Mouse (Mus musculus): ENCODE results near the gene Btn2a2. TPM values are rescaled to one million over a fixed set of nuclear protein-coding genes. Genes with fewer than 3 reads are reported as not detected.

The Btn2a2 gene
- total RNA-seq (2014; fragmentation: Nextera tagmentation) (not detected in 2 replicates), total RNA-seq (2017) (not detected in 2 replicates)

DNA sequence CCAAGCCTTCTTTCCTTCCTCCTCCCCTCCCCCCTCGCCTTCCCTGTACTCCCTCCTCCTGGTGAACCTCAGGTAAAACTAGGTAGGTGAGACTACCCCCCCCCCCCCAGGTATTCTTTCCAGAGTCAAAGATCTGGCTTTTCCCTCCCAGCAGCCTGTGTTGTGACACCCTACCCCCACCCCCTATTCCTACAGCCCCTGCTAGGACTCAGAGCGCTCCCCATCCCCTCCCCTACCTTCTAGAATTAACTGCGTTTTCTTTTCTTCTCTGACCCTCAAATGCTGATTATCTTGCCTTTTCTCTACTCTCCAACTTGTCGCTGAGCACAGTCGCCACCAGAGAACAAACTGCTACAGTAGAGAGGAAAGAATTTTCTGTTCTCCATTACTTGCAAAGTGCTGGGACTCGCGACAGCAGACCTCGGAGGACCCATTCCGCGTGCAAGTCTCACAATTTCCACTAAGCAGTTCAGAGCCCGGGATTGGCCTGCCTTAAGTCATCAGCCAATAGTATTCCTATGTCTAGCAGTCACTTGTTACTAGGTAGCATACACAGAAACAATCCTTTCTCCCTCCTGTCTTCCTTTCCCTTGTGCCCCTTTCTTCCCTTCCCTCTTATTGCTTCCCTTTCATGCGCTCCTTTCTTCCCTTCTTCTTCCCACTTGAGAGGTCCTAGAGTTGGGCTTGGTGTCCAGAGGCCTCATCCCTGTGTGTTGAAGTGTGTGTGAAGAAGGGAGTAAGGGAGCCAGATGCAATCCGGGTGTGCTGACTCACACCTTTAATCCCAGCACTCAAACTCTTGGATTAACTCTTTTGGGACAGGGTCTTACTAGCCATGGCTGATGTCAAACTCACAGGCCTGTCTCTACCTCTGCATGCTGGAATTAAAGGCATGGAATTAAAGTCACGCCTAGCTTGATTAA is at the start of gene Btn2a2:
Gene Btn2a2 (minus strand): TSS at position 458 of the 923 bp plus-strand sequence.
- ATAC-seq (replicated peaks; ENCODE audit: low FRiP score, low TSS enrichment, poor library complexity, severe bottlenecking) = peak; percentile 96

GRCm38 (mm10) chr13:23538249-23538648 is 49.6 kb upstream of the Btn2a2 start:
- ATAC-seq (replicated peaks; ENCODE audit: low FRiP score, low TSS enrichment, poor library complexity, severe bottlenecking) = no peak

GRCm38 (mm10) chr13:23537006-23537710 is 48.5 kb upstream of the Btn2a2 start:
- no peak for ATAC-seq (replicated peaks; ENCODE audit: low FRiP score, low TSS enrichment, poor library complexity, severe bottlenecking)

DNA sequence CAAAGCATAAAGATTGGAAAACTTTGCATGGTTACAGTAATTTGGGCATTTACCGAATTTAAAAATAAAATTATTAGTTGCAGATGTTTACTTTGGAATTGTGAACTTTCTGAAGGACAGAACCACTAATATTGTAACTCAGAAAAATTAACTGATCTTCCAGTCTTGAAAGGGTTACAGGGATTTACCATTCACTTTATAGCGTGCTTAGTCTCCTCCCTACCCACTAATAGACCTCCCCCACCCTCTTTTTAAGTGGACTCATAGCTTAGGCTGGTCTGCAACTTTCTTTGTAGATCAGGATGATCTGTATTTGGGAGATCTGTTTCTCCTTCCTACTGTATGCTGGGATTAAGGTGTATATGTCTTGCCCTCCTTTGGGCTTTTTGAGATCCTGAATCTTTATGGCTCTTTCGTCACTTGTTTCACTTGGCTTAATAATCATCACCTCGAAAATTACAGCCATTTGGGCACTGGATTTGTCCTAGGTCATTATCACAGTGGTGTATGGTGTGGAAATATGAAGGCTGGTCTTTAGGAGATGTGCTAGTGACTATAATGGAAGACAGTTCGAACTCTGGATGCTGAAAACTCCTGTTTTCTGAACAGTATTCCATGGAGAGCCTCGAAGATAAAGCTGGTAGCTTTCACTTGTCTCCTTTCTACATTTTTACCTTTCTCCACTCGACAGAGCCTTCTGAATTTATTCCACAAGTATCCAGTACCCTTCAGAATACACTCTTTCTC is 47.6 kb upstream of the Btn2a2 start:
- ATAC-seq (replicated peaks; ENCODE audit: low FRiP score, low TSS enrichment, poor library complexity, severe bottlenecking) = no peak

DNA sequence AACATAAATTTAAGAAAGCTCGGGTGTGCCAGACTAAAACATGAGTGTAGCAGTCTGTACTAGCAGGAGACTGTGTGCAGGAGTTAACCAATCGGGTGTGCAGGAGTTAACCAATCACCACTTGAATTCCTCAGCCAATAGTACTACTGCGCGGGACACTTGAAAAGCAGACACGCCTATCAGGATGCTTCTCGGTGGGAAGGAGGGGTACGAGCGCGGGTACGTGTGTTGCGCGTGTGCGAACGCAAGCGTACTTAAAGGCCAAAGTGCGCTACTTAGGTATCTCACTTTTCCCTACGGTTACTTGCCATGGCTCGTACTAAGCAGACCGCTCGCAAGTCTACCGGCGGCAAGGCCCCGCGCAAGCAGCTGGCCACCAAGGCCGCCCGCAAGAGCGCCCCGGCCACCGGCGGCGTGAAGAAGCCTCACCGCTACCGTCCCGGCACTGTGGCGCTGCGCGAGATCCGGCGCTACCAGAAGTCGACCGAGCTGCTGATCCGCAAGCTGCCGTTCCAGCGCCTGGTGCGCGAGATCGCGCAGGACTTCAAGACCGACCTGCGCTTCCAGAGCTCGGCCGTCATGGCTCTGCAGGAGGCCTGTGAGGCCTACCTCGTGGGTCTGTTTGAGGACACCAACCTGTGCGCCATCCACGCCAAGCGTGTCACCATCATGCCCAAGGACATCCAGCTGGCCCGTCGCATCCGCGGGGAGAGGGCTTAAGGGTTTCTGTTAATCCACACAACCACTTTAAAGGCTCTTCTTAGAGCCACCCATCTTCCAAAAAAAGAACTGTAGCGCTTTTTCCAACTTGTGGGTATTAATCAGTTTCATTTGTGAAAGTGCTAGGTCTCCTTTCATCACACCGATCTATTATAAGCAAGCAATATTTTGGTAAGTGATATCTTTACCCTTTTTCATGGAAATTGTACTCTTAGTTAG is 46.7 kb upstream of the Btn2a2 start, which contains the start of gene Hist1h3g:
Gene Hist1h3g (plus strand): TSS at position 286 of the 939 bp plus-strand sequence.
- peak; percentile 74 for ATAC-seq (replicated peaks; ENCODE audit: low FRiP score, low TSS enrichment, poor library complexity, severe bottlenecking)

- ATAC-seq (replicated peaks; ENCODE audit: low FRiP score, low TSS enrichment, poor library complexity, severe bottlenecking) = peak; percentile 9; the same call in 1 of the 2 replicates
These were observed 45.9 kb upstream of the Btn2a2 start for GRCm38 (mm10) chr13:23534368-23535131.

GRCm38 (mm10) chr13:23533560-23534367 is 45.1 kb upstream of the Btn2a2 start, which contains the start of gene Hist1h2af:
Gene Hist1h2af, plus strand, starts transcription at chr13:23533906.
- peak; percentile 39 for ATAC-seq (replicated peaks; ENCODE audit: low FRiP score, low TSS enrichment, poor library complexity, severe bottlenecking)

- ATAC-seq (replicated peaks; ENCODE audit: low FRiP score, low TSS enrichment, poor library complexity, severe bottlenecking) = no peak
These were observed 43.8 kb upstream of the Btn2a2 start for GRCm38 (mm10) chr13:23532262-23533075.

DNA sequence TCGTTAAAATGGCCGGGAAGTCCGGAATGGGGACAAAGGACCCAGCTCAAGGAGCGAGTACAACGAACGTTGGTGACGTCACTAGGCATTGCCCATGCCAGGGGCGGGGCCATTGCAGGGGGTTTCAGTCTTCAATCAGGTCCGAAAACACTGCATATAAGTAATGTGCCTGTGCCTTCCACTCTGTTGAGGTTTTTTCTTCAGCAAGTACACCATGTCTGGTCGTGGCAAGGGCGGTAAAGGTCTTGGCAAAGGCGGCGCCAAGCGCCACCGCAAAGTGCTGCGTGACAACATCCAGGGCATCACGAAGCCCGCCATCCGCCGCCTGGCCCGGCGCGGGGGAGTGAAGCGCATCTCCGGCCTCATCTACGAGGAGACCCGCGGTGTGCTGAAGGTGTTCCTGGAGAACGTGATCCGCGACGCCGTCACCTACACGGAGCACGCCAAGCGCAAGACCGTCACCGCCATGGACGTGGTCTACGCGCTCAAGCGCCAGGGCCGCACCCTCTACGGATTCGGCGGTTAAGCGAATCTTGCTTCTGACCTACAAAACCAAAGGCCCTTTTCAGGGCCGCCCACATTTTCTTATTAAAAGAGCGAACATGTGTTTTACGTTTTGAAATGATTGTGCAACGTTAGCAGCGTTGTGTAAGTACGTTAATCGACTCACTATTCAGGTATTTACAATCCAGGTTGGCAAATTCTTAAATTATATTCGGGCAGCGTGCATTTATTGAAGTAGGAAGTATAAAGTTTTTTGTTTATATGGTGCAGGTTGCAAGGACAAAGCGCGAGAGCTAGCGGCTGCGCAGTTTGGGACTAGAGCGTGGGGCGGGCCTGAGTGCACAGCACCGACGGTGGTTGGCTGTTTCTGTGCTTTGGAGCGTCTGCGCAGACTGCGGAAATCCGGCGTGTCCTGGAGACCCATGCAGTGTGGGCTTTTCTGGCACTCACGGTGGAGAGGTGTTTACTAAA is 42.5 kb upstream of the Btn2a2 start, which contains the start of gene Hist1h4h:
Gene Hist1h4h (plus strand): TSS at position 150 of the 975 bp plus-strand sequence.
- peak; percentile 61 for ATAC-seq (replicated peaks; ENCODE audit: low FRiP score, low TSS enrichment, poor library complexity, severe bottlenecking)

- ATAC-seq (replicated peaks; ENCODE audit: low FRiP score, low TSS enrichment, poor library complexity, severe bottlenecking) = no peak
These were observed 41.7 kb upstream of the Btn2a2 start for GRCm38 (mm10) chr13:23530181-23530900.

GRCm38 (mm10) chr13:23529480-23530165 is 41.0 kb upstream of the Btn2a2 start:
- no peak for ATAC-seq (replicated peaks; ENCODE audit: low FRiP score, low TSS enrichment, poor library complexity, severe bottlenecking)

DNA sequence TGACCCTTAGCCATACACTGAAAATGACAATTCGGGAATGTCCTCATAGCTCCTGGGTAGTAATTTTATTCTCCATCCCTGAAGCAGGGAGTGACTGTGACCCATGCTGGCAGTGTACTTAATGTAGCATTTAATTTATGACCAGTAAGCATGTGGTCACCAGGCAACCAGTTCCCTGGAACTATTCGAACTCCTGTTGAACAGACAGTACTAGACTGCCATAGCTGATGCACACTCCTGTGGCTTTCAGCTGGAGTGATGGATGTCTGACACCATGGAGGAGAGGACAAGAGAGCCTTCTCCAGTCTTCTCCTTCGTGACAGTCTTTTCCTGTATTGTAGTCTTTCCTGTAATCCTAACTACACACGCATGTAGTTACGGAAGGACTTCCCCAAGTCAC is 40.3 kb upstream of the Btn2a2 start:
- ATAC-seq (replicated peaks; ENCODE audit: low FRiP score, low TSS enrichment, poor library complexity, severe bottlenecking) = no peak

DNA sequence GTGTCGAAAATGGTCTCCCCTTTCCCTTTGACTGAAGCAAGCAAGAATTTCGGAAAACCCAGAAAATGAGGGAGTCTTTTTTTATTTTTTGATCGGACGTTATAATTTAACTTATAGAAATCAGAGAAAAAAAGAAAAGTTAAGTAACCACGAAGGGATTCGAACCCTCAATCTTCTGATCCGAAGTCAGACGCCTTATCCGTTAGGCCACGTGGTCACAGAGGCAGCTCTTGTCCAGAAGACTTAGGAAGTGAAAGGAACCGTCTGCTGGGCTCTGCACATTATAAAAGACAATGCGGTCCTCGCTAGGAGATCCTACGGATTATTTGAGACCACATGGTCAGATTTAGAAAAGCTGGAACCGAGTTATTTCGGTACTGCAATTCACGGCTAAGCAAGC is 37.7 kb upstream of the Btn2a2 start:
- peak; percentile 39; the same call in 1 of the 2 replicates for ATAC-seq (replicated peaks; ENCODE audit: low FRiP score, low TSS enrichment, poor library complexity, severe bottlenecking)

DNA sequence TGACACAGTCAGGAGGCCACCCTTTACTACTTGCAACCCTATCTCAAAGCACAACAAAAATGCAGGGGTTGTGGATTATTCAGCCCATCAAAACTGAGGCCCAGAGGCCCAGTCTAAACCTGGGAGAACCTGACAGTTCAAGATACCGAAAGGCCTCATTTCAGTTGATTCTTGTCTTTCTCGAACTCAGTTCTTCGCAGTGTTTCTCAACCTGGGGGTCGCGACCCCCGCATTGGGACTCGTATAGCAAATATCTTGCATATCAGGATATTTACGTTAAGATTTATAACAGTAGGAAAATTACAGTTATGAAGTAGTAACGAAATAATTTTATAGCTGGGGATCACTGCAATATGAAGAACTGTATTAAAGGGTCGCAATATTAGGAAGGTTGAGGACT is 37.2 kb upstream of the Btn2a2 start:
- no peak for ATAC-seq (replicated peaks; ENCODE audit: low FRiP score, low TSS enrichment, poor library complexity, severe bottlenecking)
